Mouse (Mus musculus) hindbrain, postnatal 0 days (tissue): ENCODE measurements around the gene Afmid. TPM values are rescaled to one million over a fixed set of nuclear protein-coding genes. Genes with fewer than 3 reads are reported as not detected.
A peak's percentile ranks its signal among the peaks of the same experiment; 100 is the strongest.

Experiments
- ATAC-seq: fragments of 200-750 bp; cut with Nextera tagmentation; 2 replicates; pipeline ENCODE4 v1.8.0; 2017; ENCODE audit warnings: mild to moderate bottlenecking, moderate TSS enrichment, moderate library complexity
- DNase-seq: peaks from one replicate; pipeline ENCODE4 v3.0.0-alpha.2; 2015; ENCODE audit warnings: low spot score
- H3K27ac ChIP-seq: fragments of 300-500 bp; sonication (generic); 2 replicates; pipeline ENCODE4 v1.5.1; 2014; ENCODE audit warnings: mild to moderate bottlenecking
- H3K27me3 ChIP-seq: fragments of 300-500 bp; sonication (generic); 2 replicates; pipeline ENCODE4 v1.6.1; 2014; ENCODE audit warnings: low read length, mixed read lengths; ENCODE audit not compliant: insufficient read depth
- H3K36me3 ChIP-seq: fragments of 300-500 bp; sonication (generic); 2 replicates; pipeline ENCODE4 v1.6.1; 2014; ENCODE audit warnings: low read length, mixed read lengths; ENCODE audit not compliant: insufficient read depth
- H3K4me1 ChIP-seq: fragments of 300-500 bp; sonication (generic); 2 replicates; pipeline ENCODE4 v1.6.1; 2014; ENCODE audit warnings: antibody characterized with exemption, low read length, mixed read lengths; ENCODE audit not compliant: insufficient read depth
- H3K4me2 ChIP-seq: fragments of 300-500 bp; sonication (generic); 2 replicates; pipeline ENCODE4 v1.6.1; 2014; ENCODE audit warnings: low read depth, mild to moderate bottlenecking, low read length, moderate library complexity, mixed read lengths
- H3K4me3 ChIP-seq: fragments of 300-500 bp; sonication (generic); 2 replicates; pipeline ENCODE4 v1.5.1; 2014; ENCODE audit warnings: low read length
- H3K9ac ChIP-seq: fragments of 300-500 bp; sonication (generic); replicated peaks from 2 replicates; pipeline ENCODE4 v1.6.1; 2014; ENCODE audit warnings: mild to moderate bottlenecking, low read length, moderate library complexity, mixed read lengths
- H3K9me3 ChIP-seq: fragments of 300-500 bp; sonication (generic); 2 replicates; pipeline ENCODE4 v1.6.1; 2016; ENCODE audit warnings: low read length, mixed read lengths
- CTCF ChIP-seq: IDR thresholded peaks from 2 replicates; pipeline ENCODE4 v1.5.1; 2016; ENCODE audit warnings: antibody characterized with exemption, control low read depth, low read depth
- WGBS: fragments of 180-500 bp; shearing (Covaris S2); extraction: QIAGEN DNeasy Blood & Tissue Kit; methylation state at CpG from one replicate; pipeline ENCODE4 v1.1.7; 2014; 5-methylcytosine and 5-hydroxymethylcytosine counted together
- polyA plus RNA-seq: library from polyadenylated mRNA; unstranded; fragments of >200 nt; fragmentation: Nextera tagmentation; extraction: Ambion mirVana; gene quantifications from 2 replicates; pipeline ENCODE4 v1.2.1, GENCODE M21; 2015
- total RNA-seq: library from RNA; depleted of rRNA; stranded (reverse); fragments of >200 nt; gene quantifications from 2 replicates; pipeline ENCODE4 v1.2.3, GENCODE M21; 2014

Gene Afmid
- total and polyA plus RNA-seq, 2 experiments from 2014 or later: 4.8 to 7.9 TPM

DNA sequence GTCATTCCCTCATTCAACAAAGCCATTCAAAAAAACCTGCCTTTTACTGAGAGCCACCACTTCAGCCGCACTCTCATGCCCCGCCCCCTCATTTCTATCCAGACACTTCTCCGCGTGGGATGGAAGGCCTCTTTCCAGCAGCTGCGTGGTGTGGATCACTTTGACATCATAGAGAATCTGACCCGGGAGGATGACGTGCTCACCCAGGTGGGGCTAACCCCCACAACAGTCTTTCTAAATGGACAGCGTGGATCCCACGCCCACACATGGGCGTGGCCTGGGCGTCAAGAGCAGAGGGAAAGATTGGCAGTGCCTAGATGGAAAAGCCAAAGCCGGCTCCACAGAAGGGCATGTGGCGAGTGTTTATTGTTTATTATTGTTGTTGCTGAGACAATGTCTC is 10.6 kb downstream of the Afmid start:
- WGBS: 25% methylated on average over 13 of the region's 13 CpGs
- Histone ChIP-seq H3K4me1 (no peaks in the 10 kb centered on the region), H3K27ac (no peak overlapping the region), H3K4me3 (no peak overlapping the region), H3K4me2 (peak overlapping the region; percentile 39), H3K36me3 (no peaks in the 10 kb centered on the region), H3K27me3 (no peaks in the 10 kb centered on the region), H3K9me3 (no peaks in the 10 kb centered on the region), H3K9ac (no peak overlapping the region)
- ATAC-seq (peak; percentile 46; the same call in 1 of the 2 replicates), DNase-seq (peak; percentile 39)
- TF ChIP-seq CTCF: no peak

DNA sequence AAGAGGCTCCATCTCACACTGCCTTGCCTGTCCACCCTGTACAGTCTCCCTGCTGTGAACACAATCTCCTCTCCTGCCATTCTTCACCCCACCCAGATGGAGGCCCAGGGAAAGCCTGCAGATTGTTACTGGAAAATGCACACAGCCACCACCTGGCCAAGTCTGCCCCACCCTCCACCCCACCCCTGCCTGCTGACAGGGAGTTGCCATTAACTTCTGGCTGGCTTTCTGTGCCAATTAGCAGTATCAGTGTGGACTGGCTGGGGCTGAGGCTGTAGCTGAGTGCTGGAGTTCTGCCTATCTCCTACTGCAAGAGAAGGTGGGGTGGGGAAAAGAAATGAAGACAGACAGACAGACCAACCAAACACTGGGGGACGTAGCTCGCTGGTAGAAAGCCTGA is 12.8 kb downstream of the Afmid start:
- WGBS: 74% methylated on average over 2 of the region's 2 CpGs
- no peak overlapping the region for H3K4me2 ChIP-seq
- no peak overlapping the region for H3K27ac ChIP-seq
- DNase-seq (no peak), ATAC-seq (no peak)
- H3K9me3 ChIP-seq: no peaks in the 10 kb centered on the region
- TF ChIP-seq CTCF: no peak
- no peaks in the 10 kb centered on the region for H3K27me3 ChIP-seq
- H3K4me1 ChIP-seq: no peaks in the 10 kb centered on the region
- H3K9ac ChIP-seq: no peak overlapping the region
- H3K4me3 ChIP-seq: no peak overlapping the region
- no peaks in the 10 kb centered on the region for H3K36me3 ChIP-seq

DNA sequence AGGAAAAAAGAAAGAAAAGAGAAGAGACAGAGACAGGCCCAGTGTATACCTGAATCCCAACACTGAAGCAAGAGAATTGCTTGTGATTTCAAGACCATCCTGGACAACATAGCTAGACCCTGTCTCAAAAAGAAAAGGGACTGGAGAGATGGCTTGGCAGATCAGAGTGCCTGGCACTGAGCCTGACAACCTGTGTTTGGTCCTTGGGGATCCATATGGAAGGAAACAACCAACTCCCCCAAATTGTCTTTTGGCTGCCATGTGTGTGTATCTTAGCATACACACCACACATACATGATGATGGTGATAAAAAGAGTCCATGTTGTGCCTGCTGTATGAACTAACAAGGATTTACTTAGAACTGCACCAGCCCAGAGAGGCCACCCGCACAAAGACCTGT is 13.3 kb downstream of the Afmid start:
- no peak for TF ChIP-seq CTCF
- WGBS: 87% methylated on average over 1 of the region's 1 CpGs
- no peak overlapping the region for H3K4me3 ChIP-seq
- DNase-seq: no peak
- no peak overlapping the region for H3K27ac ChIP-seq
- no peak for ATAC-seq
- no peaks in the 10 kb centered on the region for H3K4me1 ChIP-seq
- no peak overlapping the region for H3K9ac ChIP-seq
- H3K4me2 ChIP-seq: no peak overlapping the region
- H3K36me3 ChIP-seq: no peaks in the 10 kb centered on the region
- no peaks in the 10 kb centered on the region for H3K27me3 ChIP-seq
- H3K9me3 ChIP-seq: no peaks in the 10 kb centered on the region

DNA sequence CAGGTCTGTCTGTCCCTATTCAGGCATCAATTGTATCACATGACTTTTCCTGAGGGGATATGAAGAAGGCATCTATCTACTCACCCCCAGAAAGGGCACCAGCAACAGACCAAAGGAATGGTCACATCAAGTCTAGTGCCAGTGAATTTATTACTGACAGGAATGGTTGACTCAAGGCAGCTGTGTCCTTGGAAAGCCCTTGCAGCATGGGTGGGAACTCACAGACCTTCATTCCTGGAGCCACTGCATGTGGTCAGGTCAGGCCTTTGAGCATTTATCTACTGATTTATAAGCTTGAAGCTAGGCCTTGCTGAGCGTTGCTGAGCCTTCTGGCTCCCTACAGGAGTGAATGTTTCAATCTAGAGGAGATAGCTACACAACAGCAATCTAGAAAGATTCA is 15.2 kb downstream of the Afmid start:
- no peak for TF ChIP-seq CTCF
- no peak overlapping the region for H3K27ac ChIP-seq
- no peak overlapping the region for H3K4me3 ChIP-seq
- ATAC-seq: no peak
- H3K36me3 ChIP-seq: no peaks in the 10 kb centered on the region
- H3K4me1 ChIP-seq: no peaks in the 10 kb centered on the region
- DNase-seq: no peak
- H3K27me3 ChIP-seq: no peaks in the 10 kb centered on the region
- H3K4me2 ChIP-seq: no peak overlapping the region
- no peak overlapping the region for H3K9ac ChIP-seq
- WGBS: 41% methylated on average over 1 of the region's 1 CpGs
- H3K9me3 ChIP-seq: no peaks in the 10 kb centered on the region

DNA sequence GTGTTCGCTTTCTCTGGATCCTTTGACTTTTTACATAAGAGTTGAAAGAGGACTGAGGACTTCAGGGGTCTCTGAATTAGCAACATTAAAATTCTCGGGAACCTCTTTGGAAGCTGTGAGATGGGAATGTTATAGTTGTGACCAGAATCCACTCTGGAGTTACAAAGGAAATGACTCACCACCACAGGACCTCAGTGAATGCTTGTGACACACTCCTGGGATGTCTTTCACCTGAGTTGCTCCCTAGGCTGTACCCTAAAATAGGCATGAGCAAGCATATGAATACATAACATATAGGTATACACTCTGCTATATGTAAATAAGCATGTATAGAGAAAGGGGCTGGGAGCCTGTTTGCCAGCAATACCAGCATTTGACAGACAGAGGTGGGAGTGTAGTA is 17.7 kb downstream of the Afmid start:
- Histone ChIP-seq H3K4me3 (no peak overlapping the region), H3K4me2 (no peak overlapping the region), H3K4me1 (peaks cover 7% of the 10 kb centered on the region; the same call in 1 of the 2 replicates), H3K27ac (no peak overlapping the region), H3K27me3 (no peaks in the 10 kb centered on the region), H3K9ac (no peak overlapping the region), H3K9me3 (no peaks in the 10 kb centered on the region), H3K36me3 (no peaks in the 10 kb centered on the region)
- ATAC-seq (no peak), DNase-seq (no peak)
- TF ChIP-seq CTCF: no peak
- 88% methylated on average over 2 of the region's 2 CpGs for WGBS

DNA sequence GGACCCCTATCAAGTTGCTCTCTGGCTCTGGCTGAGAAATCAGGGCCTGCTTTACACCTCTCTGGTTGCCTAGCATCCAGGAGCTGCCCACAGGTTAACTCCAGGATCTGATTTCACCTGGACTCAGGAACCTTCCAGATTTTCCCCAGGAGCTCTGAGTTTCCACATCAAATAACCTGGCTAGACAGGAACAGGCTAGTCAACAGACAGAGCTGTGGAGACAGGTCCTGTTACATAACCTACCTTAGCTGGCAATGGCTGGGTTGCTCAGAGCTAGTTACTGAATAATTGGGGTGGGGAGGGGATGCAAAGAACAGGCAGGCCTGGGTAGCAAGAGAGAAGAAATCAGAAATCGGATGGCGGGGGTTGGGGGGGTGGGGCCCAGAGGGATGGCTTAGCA is 19.3 kb downstream of the Afmid start:
- Histone ChIP-seq H3K4me3 (no peak overlapping the region), H3K27me3 (no peaks in the 10 kb centered on the region), H3K9ac (no peak overlapping the region), H3K9me3 (no peaks in the 10 kb centered on the region), H3K27ac (no peak overlapping the region), H3K4me1 (peaks cover 12% of the 10 kb centered on the region; the same call in 1 of the 2 replicates), H3K36me3 (no peaks in the 10 kb centered on the region), H3K4me2 (no peak overlapping the region)
- ATAC-seq (no peak), DNase-seq (no peak)
- TF ChIP-seq CTCF: no peak
- WGBS: 82% methylated on average over 2 of the region's 2 CpGs

DNA sequence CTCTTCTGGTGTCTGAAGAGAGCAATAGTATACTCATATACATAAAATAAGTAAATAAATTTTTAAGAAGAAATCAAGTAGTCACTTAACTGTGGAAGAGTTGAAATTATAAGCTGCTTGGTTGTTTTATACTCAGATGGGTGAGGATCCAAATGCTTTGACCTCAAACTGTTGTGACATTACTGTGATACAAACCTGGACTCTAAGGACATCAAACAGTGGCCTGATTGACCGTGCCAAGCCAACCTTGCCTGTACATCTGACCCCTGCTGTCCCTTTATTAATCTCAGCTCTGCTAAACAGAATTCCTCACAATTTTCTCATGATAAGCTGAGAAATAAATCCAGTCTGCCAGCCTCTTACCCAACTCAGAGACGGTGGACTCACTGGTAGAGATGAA is 19.9 kb downstream of the Afmid start:
- no peak for TF ChIP-seq CTCF
- H3K4me2 ChIP-seq: no peak overlapping the region
- DNase-seq: no peak
- H3K9ac ChIP-seq: no peak overlapping the region
- no peak overlapping the region for H3K4me3 ChIP-seq
- H3K4me1 ChIP-seq: peaks cover 17% of the 10 kb centered on the region; the same call in 1 of the 2 replicates
- no peaks in the 10 kb centered on the region for H3K36me3 ChIP-seq
- WGBS: 75% methylated on average over 2 of the region's 2 CpGs
- H3K27me3 ChIP-seq: no peaks in the 10 kb centered on the region
- no peak overlapping the region for H3K27ac ChIP-seq
- H3K9me3 ChIP-seq: no peaks in the 10 kb centered on the region
- no peak for ATAC-seq
